ENCODE assay signal across 16 mouse cellular contexts in the genomic region with DNA sequence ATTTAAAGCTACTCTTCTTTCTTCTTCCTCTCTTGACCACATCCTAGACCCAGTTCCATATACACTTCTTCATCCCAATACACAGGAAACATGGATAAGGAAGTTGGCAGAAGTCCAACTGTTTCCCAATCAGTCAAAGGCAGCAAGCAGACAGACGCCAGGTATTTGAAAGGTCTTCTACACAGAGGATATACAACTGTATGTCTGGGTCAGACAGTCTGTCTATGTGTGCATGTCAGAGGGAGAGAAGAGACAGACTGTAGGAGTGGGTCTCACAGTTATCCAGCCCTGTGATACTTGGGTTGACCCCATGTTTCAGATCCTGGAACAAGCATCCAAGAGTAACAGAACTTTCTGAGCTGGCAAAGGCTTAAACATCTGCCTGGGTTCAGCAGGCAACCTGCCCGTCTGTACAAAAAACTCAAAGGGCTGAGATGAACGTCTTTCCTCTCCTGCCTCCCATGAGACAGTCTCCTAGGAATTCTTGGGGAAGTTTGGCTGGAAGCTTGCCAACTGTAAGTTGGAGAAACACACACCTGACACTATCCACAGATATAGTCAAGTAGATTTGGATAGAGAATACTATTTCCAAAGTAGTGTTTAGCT. TPM values are rescaled to one million over a fixed set of nuclear protein-coding genes. Genes with fewer than 3 reads are reported as not detected.
DNase-seq lines count a peak whose midpoint lies in the region; ATAC-seq and TF ChIP-seq lines count a peak whose summit lies in the region.
"Had no signal": no experiment of that assay in that cellular context is flagged by ENCODE, and none has a peak within 500 bp of the region (broad histone marks: within the 10 kb centered on the region; RNA-seq: fewer than 3 reads in every experiment).

No protein-coding gene starts in this region.

- H3K36me3 ChIP-seq in heart, adult 2 months (ENCODE audit: control insufficient read depth, insufficient read depth, low read length), result peaks cover 27% of the 10 kb centered on the region
- peaks cover 30% of the 10 kb centered on the region; the same call in 1 of the 2 replicates for H3K36me3 ChIP-seq in lung, embryonic 14.5 days (ENCODE audit: insufficient read depth)
- peaks cover 18% of the 10 kb centered on the region for H3K36me3 ChIP-seq in embryonic facial prominence, embryonic 15.5 days
- H3K36me3 ChIP-seq in stomach, embryonic 16.5 days (ENCODE audit: control insufficient read depth, insufficient read depth, low read length), result 0 out of 2 replicates have a peak, but pooled peaks cover 4% of the 10 kb centered on the region
- H3K36me3 ChIP-seq: liver, embryonic 15.5 days had no signal

- H3K27me3 ChIP-seq in heart, adult 2 months (ENCODE audit: control insufficient read depth, insufficient read depth, low read length), result no peaks in the 10 kb centered on the region
- H3K27me3 ChIP-seq in lung, embryonic 14.5 days (ENCODE audit: insufficient read depth, low read length), result no peaks in the 10 kb centered on the region
- no peaks in the 10 kb centered on the region for H3K27me3 ChIP-seq in embryonic facial prominence, embryonic 15.5 days
- H3K27me3 ChIP-seq in stomach, embryonic 16.5 days (ENCODE audit: control insufficient read depth, insufficient read depth, low read length), result no peaks in the 10 kb centered on the region
- H3K27me3 ChIP-seq: forebrain, embryonic 13.5 days; liver, embryonic 15.5 days; megakaryocyte, embryonic 14.5 days; neural tube, embryonic 12.5 days had no signal

- DNase-seq in heart, adult 2 months, result no peak
- DNase-seq in heart, postnatal 10 days, result no peak
- no peak for DNase-seq in lung, embryonic 14.5 days
- no peak for DNase-seq in lung, adult 2 months
- DNase-seq: B cell, adult 2 months; cerebellum, adult 2 months; kidney, postnatal 4 days; left cerebral cortex, postnatal 4 days; thymus, postnatal 25 days had no signal

- no peak for TF ChIP-seq CTCF in heart, adult 2 months (IDR thresholded peaks at IDR 0.05)
- no peak for TF ChIP-seq CTCF in lung, embryonic 14.5 days (IDR thresholded peaks at IDR 0.05; ENCODE audit: low read depth)
- no peak for TF ChIP-seq CTCF in lung, adult 2 months (IDR thresholded peaks at IDR 0.05; ENCODE audit: insufficient read depth, low read length)

- peak overlapping the region; percentile 18; the same call in 1 of the 2 replicates for H3K27ac ChIP-seq in heart, adult 2 months
- no peak overlapping the region for H3K27ac ChIP-seq in lung, embryonic 14.5 days (ENCODE audit: low read depth)
- no peak overlapping the region for H3K27ac ChIP-seq in embryonic facial prominence, embryonic 15.5 days (replicated peaks)
- H3K27ac ChIP-seq in stomach, embryonic 16.5 days (ENCODE audit: low read length), result no peak overlapping the region
- H3K27ac ChIP-seq: forebrain, embryonic 13.5 days; liver, embryonic 15.5 days; neural tube, embryonic 12.5 days had no signal

- no peak for TF ChIP-seq EP300 in heart, adult 2 months (IDR thresholded peaks at IDR 0.05; ENCODE audit: insufficient read depth, low read depth, low read length)

- ATAC-seq in lung, embryonic 14.5 days (ENCODE audit: insufficient read depth), result peak; percentile 42; the same call in 1 of the 2 replicates
- 0 out of 2 replicates have a peak, but pooled peaks have one; percentile 26 for ATAC-seq in embryonic facial prominence, embryonic 15.5 days (ENCODE audit: insufficient number of reproducible peaks, low FRiP score, low TSS enrichment, low read depth)
- peak; percentile 57; the same call in 1 of the 2 replicates for ATAC-seq in stomach, embryonic 16.5 days (ENCODE audit: insufficient read depth, low FRiP score)
- ATAC-seq in frontal cortex, adult (ENCODE audit: low TSS enrichment), result no peak
- ATAC-seq: forebrain, embryonic 13.5 days had no signal

- 30% methylated on average over 3 of the region's 3 CpGs for WGBS in heart, adult 2 months
- WGBS in lung, embryonic 14.5 days, result 21% methylated on average over 3 of the region's 3 CpGs
- 33% methylated on average over 3 of the region's 3 CpGs for WGBS in lung, adult 2 months
- WGBS in embryonic facial prominence, embryonic 15.5 days, result 45% methylated on average over 3 of the region's 3 CpGs
- 27% methylated on average over 3 of the region's 3 CpGs for WGBS in stomach, embryonic 16.5 days

- no peak overlapping the region for H3K4me2 ChIP-seq in lung, embryonic 14.5 days
- no peak overlapping the region for H3K4me2 ChIP-seq in embryonic facial prominence, embryonic 15.5 days (replicated peaks)
- no peak overlapping the region for H3K4me2 ChIP-seq in stomach, embryonic 16.5 days (ENCODE audit: low read depth, low read length)
- H3K4me2 ChIP-seq: forebrain, embryonic 13.5 days; liver, embryonic 15.5 days; neural tube, embryonic 12.5 days had no signal

- no peak overlapping the region for H3K9ac ChIP-seq in heart, adult 2 months (ENCODE audit: low read depth, low read length)
- H3K9ac ChIP-seq in lung, embryonic 14.5 days, result no peak overlapping the region
- H3K9ac ChIP-seq in embryonic facial prominence, embryonic 15.5 days, result no peak overlapping the region
- no peak overlapping the region for H3K9ac ChIP-seq in stomach, embryonic 16.5 days (ENCODE audit: low read length)
- H3K9ac ChIP-seq: forebrain, embryonic 13.5 days; liver, embryonic 15.5 days; neural tube, embryonic 12.5 days had no signal

- no peak for TF ChIP-seq POLR2A in heart, adult 2 months (IDR thresholded peaks at IDR 0.05; ENCODE audit: insufficient read depth, low read depth, low read length)
- TF ChIP-seq POLR2A in lung, adult 2 months (IDR thresholded peaks at IDR 0.05; ENCODE audit: borderline replicate concordance, extremely low read depth, low read depth, low read length), result no peak

- intact Hi-C loops in heart, adult 2 months (cut with DNase I), result no loop called here
- intact Hi-C loops in heart, postnatal 10 days (cut with DNase I), result no loop called here

- H3K79me2 ChIP-seq in heart, adult 2 months (replicated peaks; ENCODE audit: control insufficient read depth, insufficient read depth, low read length), result no peaks in the 10 kb centered on the region

- no peak overlapping the region for H3K4me3 ChIP-seq in heart, adult 2 months
- H3K4me3 ChIP-seq in lung, embryonic 14.5 days (ENCODE audit: low read depth, low read length), result no peak overlapping the region
- no peak overlapping the region for H3K4me3 ChIP-seq in lung, adult 2 months (replicated peaks; ENCODE audit: extremely low read depth, low read depth, low read length)
- H3K4me3 ChIP-seq in embryonic facial prominence, embryonic 15.5 days (replicated peaks), result no peak overlapping the region
- no peak overlapping the region for H3K4me3 ChIP-seq in stomach, embryonic 16.5 days (replicated peaks; ENCODE audit: low read length)
- H3K4me3 ChIP-seq: forebrain, embryonic 13.5 days; liver, embryonic 15.5 days; megakaryocyte, embryonic 14.5 days; neural tube, embryonic 12.5 days had no signal

- H3K4me1 ChIP-seq in heart, adult 2 months (ENCODE audit: control insufficient read depth, insufficient read depth, low read length), result peaks cover 21% of the 10 kb centered on the region
- H3K4me1 ChIP-seq in lung, embryonic 14.5 days (ENCODE audit: insufficient read depth), result 0 out of 2 replicates have a peak, but pooled peaks cover 5% of the 10 kb centered on the region
- H3K4me1 ChIP-seq in lung, adult 2 months (ENCODE audit: control insufficient read depth, insufficient read depth, low read length), result peaks cover 16% of the 10 kb centered on the region
- peaks cover 11% of the 10 kb centered on the region for H3K4me1 ChIP-seq in embryonic facial prominence, embryonic 15.5 days
- H3K4me1 ChIP-seq in stomach, embryonic 16.5 days (ENCODE audit: control insufficient read depth, insufficient read depth, low read length), result peaks cover 19% of the 10 kb centered on the region
- H3K4me1 ChIP-seq: neural tube, embryonic 12.5 days had no signal

- no peaks in the 10 kb centered on the region for H3K9me3 ChIP-seq in lung, embryonic 14.5 days (ENCODE audit: low read depth, low read length)
- H3K9me3 ChIP-seq in embryonic facial prominence, embryonic 15.5 days (replicated peaks), result no peaks in the 10 kb centered on the region
- no peaks in the 10 kb centered on the region for H3K9me3 ChIP-seq in stomach, embryonic 16.5 days (replicated peaks; ENCODE audit: control insufficient read depth, low read length)
- H3K9me3 ChIP-seq: forebrain, embryonic 13.5 days; liver, embryonic 15.5 days; megakaryocyte, embryonic 14.5 days; neural tube, embryonic 12.5 days had no signal

RNA-seq across cellular contexts. Expression of gene Timp3, which starts 46.2 kb away (rescaled TPM):
- 100 to 1,000 TPM; 154 to 174 TPM for total RNA-seq in heart, adult 2 months (2021)
- 80.2 and 114 TPM in 2 replicates for polyA plus RNA-seq in heart, adult 2 months (2012; rRNA removed)
- 100 to 1,000 TPM; 112 to 223 TPM for total RNA-seq in heart, postnatal 10 days (2021)
- polyA plus RNA-seq in lung, embryonic 14.5 days (2014; fragmentation: Nextera tagmentation; extraction: Ambion mirVana), result 42.6 and 44.1 TPM in 2 replicates
- polyA plus RNA-seq in lung, adult 2 months (2012; rRNA removed), result 259 and 473 TPM in 2 replicates
- 81.4 and 82.5 TPM in 2 replicates for polyA plus RNA-seq in embryonic facial prominence, embryonic 15.5 days (2015; fragmentation: Nextera tagmentation; extraction: Ambion mirVana)
- polyA plus RNA-seq in stomach, embryonic 16.5 days (2015; fragmentation: Nextera tagmentation; extraction: Ambion mirVana), result 76.1 and 80.6 TPM in 2 replicates
